Mouse (Mus musculus): Measurements from ENCODE around the gene Hoxa4. TPM values are rescaled to one million over a fixed set of nuclear protein-coding genes. Genes with fewer than 3 reads are reported as not detected.

Gene Hoxa4
- polyA plus RNA-seq, 1 experiment from 2014 or later: 1.6 TPM

DNA sequence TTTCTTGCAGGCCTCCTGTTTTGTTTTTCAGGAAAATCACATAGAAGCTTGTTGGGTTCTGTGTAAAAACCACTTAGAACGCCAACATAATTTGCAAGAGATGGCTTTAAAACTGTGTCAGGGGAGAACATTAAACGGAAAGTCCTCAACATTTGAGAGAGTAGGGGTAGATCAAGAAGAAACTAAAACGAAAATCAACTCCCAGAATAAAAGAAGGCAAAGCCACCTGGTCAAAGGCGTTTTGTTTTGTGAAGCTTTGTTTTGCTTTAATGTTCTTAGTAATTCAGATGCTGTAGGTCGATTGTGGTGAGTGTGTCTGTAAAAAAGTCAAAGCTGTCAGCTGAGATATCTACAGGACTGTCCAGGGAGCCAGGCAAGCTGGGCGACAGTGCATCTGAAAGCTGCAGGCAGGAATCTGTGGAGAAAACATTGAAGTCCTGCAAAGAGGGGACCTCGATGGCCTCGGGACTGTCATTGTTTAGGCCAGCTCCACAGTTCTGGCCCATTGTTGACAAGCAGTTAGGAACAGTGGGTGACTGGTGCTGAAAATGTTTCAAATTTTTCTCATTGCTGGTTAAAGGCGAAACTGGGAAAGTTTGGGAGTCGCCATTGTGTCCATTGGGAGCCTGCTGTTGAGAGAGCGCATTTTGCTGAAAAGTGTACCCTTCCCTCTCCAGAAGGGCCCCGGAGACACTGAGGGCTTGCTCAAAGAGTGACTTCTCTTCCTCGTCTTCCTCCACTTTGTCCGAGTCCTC is 28.8 kb downstream of the Hoxa4 start:
- no peaks in the 10 kb centered on the region for H3K27me3 ChIP-seq (ENCODE audit: insufficient read depth, low read length)
- H3K4me1 ChIP-seq (replicated peaks; ENCODE audit: insufficient read depth, low read length): peaks cover 57% of the 10 kb centered on the region
- no peak for DNase-seq (ENCODE audit: low spot score)
- peak overlapping the region; percentile 75 for H3K27ac ChIP-seq
- no peak for TF ChIP-seq CTCF (IDR thresholded peaks at IDR 0.05; ENCODE audit: low read depth)
- no peaks in the 10 kb centered on the region for H3K9me3 ChIP-seq (replicated peaks; ENCODE audit: low read length)
- 40% methylated on average over 14 of the region's 14 CpGs for WGBS
- peak overlapping the region; percentile 36; the same call in 1 of the 2 replicates for H3K4me3 ChIP-seq (replicated peaks; ENCODE audit: low read depth, low read length)
- H3K36me3 ChIP-seq (ENCODE audit: insufficient read depth, low read length): no peaks in the 10 kb centered on the region
- ATAC-seq (replicated peaks; ENCODE audit: low FRiP score, low read depth): no peak
- H3K4me2 ChIP-seq (ENCODE audit: low read length): peak overlapping the region; percentile 81
- H3K9ac ChIP-seq (ENCODE audit: low read depth, low read length): no peak overlapping the region; the same call in 1 of the 2 replicates

DNA sequence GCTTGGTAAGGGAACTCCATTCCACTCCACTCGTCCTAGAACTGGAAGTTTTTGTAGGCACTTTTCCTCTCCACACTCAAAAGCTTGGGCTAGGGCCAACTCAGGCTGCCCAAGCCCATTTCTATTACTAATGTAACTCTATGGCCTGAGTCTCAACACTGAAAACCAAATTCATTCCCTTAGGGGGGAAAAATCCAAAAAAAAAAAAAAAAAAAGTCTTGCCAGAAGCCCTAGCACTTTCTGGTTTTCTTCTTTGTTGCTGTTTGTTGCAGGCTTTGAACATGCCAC is 29.5 kb downstream of the Hoxa4 start:
- Histone ChIP-seq H3K4me1 (replicated peaks; ENCODE audit: insufficient read depth, low read length) (peaks cover 57% of the 10 kb centered on the region), H3K36me3 (ENCODE audit: insufficient read depth, low read length) (no peaks in the 10 kb centered on the region), H3K27ac (no peak overlapping the region), H3K27me3 (ENCODE audit: insufficient read depth, low read length) (0 out of 2 replicates have a peak, but pooled peaks cover 3% of the 10 kb centered on the region), H3K4me3 (replicated peaks; ENCODE audit: low read depth, low read length) (no peak overlapping the region), H3K9me3 (replicated peaks; ENCODE audit: low read length) (no peaks in the 10 kb centered on the region), H3K4me2 (ENCODE audit: low read length) (peak overlapping the region; percentile 37; the same call in 1 of the 2 replicates), H3K9ac (ENCODE audit: low read depth, low read length) (no peak overlapping the region)
- no peak for TF ChIP-seq CTCF (IDR thresholded peaks at IDR 0.05; ENCODE audit: low read depth)
- no peak for ATAC-seq (replicated peaks; ENCODE audit: low FRiP score, low read depth)
- DNase-seq (ENCODE audit: low spot score): no peak
- 49% methylated on average over 1 of the region's 1 CpGs for WGBS

DNA sequence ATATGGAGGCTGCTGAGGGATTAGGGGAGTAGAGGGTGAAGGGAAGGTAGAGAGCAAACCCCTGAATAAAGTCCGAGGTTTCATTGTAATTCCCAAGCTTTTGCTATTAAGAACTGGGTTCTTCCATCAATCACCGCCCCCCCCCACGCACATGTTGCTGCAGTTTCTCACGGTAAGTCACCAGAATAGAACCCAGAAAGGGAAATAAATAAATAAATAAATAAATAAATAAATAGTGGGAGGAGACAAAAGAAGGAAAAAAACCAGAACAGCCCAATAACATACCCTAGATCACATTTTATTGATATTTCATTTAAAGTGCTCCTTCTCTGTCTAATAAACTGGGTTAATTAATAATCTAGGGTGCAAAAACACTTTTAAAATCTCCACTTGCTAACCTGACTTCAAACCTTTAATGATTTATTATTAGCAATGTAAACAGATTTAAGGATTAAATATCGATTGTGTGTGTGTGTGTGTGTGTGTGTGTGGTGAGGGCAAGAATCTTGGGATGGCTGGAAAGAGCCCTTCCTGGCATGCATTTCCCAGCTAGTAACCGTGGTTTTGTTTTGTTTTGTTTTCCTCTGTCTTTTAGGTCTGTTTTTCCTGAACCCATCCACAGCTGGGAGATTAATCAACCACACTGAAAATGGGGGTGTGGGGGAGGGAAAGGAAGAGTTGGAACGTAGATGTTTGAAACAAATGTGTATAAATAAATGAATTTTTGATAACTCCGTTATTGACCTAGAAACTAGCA is 30.0 kb downstream of the Hoxa4 start:
- Histone ChIP-seq H3K4me3 (replicated peaks; ENCODE audit: low read depth, low read length) (0 out of 2 replicates have a peak overlapping the region, but pooled peaks have one; percentile 5), H3K27me3 (ENCODE audit: insufficient read depth, low read length) (0 out of 2 replicates have a peak, but pooled peaks cover 7% of the 10 kb centered on the region), H3K9ac (ENCODE audit: low read depth, low read length) (no peak overlapping the region), H3K27ac (peak overlapping the region; percentile 89), H3K4me2 (ENCODE audit: low read length) (peak overlapping the region; percentile 95), H3K4me1 (replicated peaks; ENCODE audit: insufficient read depth, low read length) (peaks cover 52% of the 10 kb centered on the region), H3K36me3 (ENCODE audit: insufficient read depth, low read length) (no peaks in the 10 kb centered on the region), H3K9me3 (replicated peaks; ENCODE audit: low read length) (no peaks in the 10 kb centered on the region)
- ATAC-seq (replicated peaks; ENCODE audit: low FRiP score, low read depth): no peak
- WGBS: 16% methylated on average over 8 of the region's 8 CpGs
- TF ChIP-seq CTCF (IDR thresholded peaks at IDR 0.05; ENCODE audit: low read depth): no peak
- no peak for DNase-seq (ENCODE audit: low spot score)

DNA sequence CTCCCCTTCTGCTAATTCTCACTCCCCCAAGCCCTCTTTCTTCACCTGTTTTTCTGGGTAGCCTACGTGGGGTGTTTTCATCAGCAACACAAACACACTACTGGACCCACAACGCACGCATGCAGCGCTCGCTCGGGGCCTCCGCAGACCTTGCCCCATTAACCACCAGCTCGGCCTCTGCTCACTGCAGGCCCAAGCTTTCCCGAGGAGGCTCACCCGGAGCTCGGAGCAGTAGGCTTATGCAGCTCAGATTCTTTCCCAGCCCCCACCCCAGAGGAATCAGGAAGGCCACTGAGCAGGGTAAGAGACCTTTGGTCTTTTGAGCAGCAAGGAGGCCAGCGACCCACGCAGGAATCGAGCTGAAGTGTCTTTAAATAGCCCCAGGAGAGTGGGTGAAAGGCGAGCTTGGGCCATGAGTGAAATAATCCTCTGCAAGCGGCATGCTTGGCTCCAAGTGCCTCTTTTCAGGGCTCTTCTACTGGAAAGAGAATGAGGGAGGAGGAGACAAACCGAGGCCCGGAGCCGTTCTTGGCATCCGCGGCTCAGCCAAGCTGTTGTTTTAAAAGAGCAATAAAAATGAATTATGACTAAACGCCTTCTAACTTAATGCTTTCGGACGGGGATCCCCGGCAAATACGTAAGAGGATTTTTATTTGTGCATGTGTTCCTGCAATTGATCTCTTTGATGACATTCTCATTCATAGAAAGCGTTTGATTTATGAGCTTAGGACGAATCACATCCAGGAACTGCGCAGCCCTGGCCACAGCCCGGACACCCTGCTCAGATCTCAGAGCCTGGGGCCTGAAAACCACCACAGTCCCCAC is 30.8 kb downstream of the Hoxa4 start:
- H3K4me1 ChIP-seq (replicated peaks; ENCODE audit: insufficient read depth, low read length): peaks cover 47% of the 10 kb centered on the region

DNA sequence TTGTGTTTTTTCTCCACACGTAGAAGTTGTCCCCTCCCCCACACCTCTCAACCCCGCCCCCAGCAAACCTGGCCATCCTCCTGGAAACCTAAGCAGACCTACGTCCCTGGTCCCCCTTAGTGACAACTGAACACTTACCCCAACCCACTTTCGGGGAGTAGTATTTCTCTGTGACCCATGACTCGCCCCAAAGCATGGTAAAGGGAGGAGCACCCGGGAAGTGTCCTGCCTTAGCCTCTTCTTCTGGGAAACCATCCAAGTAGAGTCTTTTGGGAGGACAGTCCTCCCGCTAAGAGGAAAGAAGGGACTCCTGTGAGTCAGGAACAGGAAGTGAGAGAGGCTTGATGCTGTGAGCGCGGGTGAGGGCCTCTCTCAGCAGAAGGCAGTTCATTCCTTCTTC is 31.6 kb downstream of the Hoxa4 start:
- WGBS: 16% methylated on average over 9 of the region's 9 CpGs

More for the DNA sequence above, 30.8 kb downstream of the Hoxa4 start:
- Histone ChIP-seq H3K27me3 (ENCODE audit: insufficient read depth, low read length) (0 out of 2 replicates have a peak, but pooled peaks cover 13% of the 10 kb centered on the region), H3K27ac (peak overlapping the region; percentile 89), H3K9me3 (replicated peaks; ENCODE audit: low read length) (no peaks in the 10 kb centered on the region), H3K4me3 (replicated peaks; ENCODE audit: low read depth, low read length) (peak overlapping the region; percentile 20; the same call in 1 of the 2 replicates), H3K4me2 (ENCODE audit: low read length) (peak overlapping the region; percentile 95), H3K9ac (ENCODE audit: low read depth, low read length) (peak overlapping the region; percentile 43), H3K36me3 (ENCODE audit: insufficient read depth, low read length) (no peaks in the 10 kb centered on the region)
- peak; percentile 96 for DNase-seq (ENCODE audit: low spot score)
- WGBS: 4% methylated on average over 30 of the region's 30 CpGs
- 0 out of 2 replicates have a peak, but pooled peaks have one; percentile 27 for ATAC-seq (replicated peaks; ENCODE audit: low FRiP score, low read depth)
- TF ChIP-seq CTCF (IDR thresholded peaks at IDR 0.05; ENCODE audit: low read depth): no peak

More for the DNA sequence above, 31.6 kb downstream of the Hoxa4 start:
- H3K27ac ChIP-seq: peak overlapping the region; percentile 89
- H3K27me3 ChIP-seq (ENCODE audit: insufficient read depth, low read length): 0 out of 2 replicates have a peak, but pooled peaks cover 14% of the 10 kb centered on the region
- no peak overlapping the region for H3K4me3 ChIP-seq (replicated peaks; ENCODE audit: low read depth, low read length)
- H3K9ac ChIP-seq (ENCODE audit: low read depth, low read length): peak overlapping the region; percentile 43; the same call in 1 of the 2 replicates
- H3K4me2 ChIP-seq (ENCODE audit: low read length): peak overlapping the region; percentile 95
- H3K4me1 ChIP-seq (replicated peaks; ENCODE audit: insufficient read depth, low read length): peaks cover 40% of the 10 kb centered on the region
- H3K9me3 ChIP-seq (replicated peaks; ENCODE audit: low read length): no peaks in the 10 kb centered on the region
- peak; percentile 72 for DNase-seq (ENCODE audit: low spot score)
- no peak for TF ChIP-seq CTCF (IDR thresholded peaks at IDR 0.05; ENCODE audit: low read depth)
- H3K36me3 ChIP-seq (ENCODE audit: insufficient read depth, low read length): no peaks in the 10 kb centered on the region
- ATAC-seq (replicated peaks; ENCODE audit: low FRiP score, low read depth): no peak
